Mouse (Mus musculus): ENCODE measurements around the gene Mterf1a. TPM values are rescaled to one million over a fixed set of nuclear protein-coding genes. Genes with fewer than 3 reads are reported as not detected.

Gene Mterf1a
- total RNA-seq, 2 experiments from 2014 or later: 4.2 to 5.0 TPM

DNA sequence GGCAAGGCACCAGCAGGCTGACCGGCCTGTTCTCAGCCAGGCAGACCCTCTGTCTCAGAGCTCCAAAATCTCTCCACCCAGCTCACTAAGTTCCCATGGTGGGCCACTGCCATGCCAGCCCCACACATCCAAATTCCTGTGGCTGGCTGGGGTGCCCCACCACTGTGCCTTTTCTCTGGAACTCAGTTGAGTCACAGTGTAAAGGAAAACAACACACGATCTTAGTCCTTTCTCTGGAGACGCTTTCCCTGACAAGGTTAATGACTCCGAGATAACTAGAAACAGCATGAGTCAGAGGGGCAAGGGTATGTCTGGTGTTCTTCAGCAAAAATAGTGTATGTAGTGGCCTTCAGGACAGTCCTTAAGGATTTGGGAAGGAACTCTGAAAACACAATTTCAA, 23.6 kb downstream of the Mterf1a start:
- ATAC-seq (replicated peaks; ENCODE audit: low FRiP score, poor library complexity, severe bottlenecking): no peak

DNA sequence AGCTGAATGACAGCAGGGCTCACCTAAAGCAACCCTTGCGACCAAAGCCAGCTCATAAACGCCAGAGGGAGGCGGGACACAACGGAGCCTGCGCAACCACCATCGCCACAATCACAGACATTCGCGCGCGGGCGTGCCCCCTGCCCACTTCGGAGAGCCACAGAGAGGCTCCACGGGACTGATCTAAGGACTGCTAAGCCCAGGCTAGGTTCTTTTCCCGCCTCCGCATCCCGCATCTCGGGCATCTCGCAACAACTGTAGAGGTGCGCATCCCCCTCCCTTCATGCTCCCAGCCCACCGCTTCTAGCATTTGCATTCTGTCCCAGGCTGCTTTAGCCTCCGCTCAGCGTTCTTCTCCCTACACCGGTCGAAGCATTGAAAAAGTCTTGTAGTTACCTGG, 48.7 kb downstream of the Mterf1a start, which contains the start of gene Lrrd1:
Lrrd1 (plus strand) TSS at position 148 of the 400 bp plus-strand sequence.
- ATAC-seq (replicated peaks; ENCODE audit: low FRiP score, poor library complexity, severe bottlenecking): no peak

Other genes with a start within 250 kb of the Mterf1a start
- gene Tmbim7, start 242.8 kb downstream of the Mterf1a start, total RNA-seq (2015; ENCODE audit: low replicate concordance): not detected in 2 replicates
- gene Tmbim7, start 242.8 kb downstream of the Mterf1a start, total RNA-seq (2017; ENCODE audit: low replicate concordance): not detected in 2 replicates
- 67.4 and 171 TPM in 2 replicates for gene Gatad1, start 236.7 kb downstream of the Mterf1a start, total RNA-seq (2015; ENCODE audit: low replicate concordance)
- 86.9 and 115 TPM in 2 replicates for gene Gatad1, start 236.7 kb downstream of the Mterf1a start, total RNA-seq (2017; ENCODE audit: low replicate concordance)
- 10.1 and 19.8 TPM in 2 replicates for gene Ankib1, start 91.0 kb downstream of the Mterf1a start, total RNA-seq (2015; ENCODE audit: low replicate concordance)
- 21.3 and 27.0 TPM in 2 replicates for gene Ankib1, start 91.0 kb downstream of the Mterf1a start, total RNA-seq (2017; ENCODE audit: low replicate concordance)
- gene Krit1, start 90.7 kb downstream of the Mterf1a start, total RNA-seq (2015; ENCODE audit: low replicate concordance): 67.0 and 88.9 TPM in 2 replicates
- 105 and 111 TPM in 2 replicates for gene Krit1, start 90.7 kb downstream of the Mterf1a start, total RNA-seq (2017; ENCODE audit: low replicate concordance)
- not detected in 2 replicates for gene Lrrd1, start 48.8 kb downstream of the Mterf1a start, total RNA-seq (2015; ENCODE audit: low replicate concordance)
- gene Lrrd1, start 48.8 kb downstream of the Mterf1a start, total RNA-seq (2017; ENCODE audit: low replicate concordance): not detected in 2 replicates
- gene Akap9, start 34.1 kb upstream of the Mterf1a start, total RNA-seq (2015; ENCODE audit: low replicate concordance): 21.0 and 27.8 TPM in 2 replicates
- gene Akap9, start 34.1 kb upstream of the Mterf1a start, total RNA-seq (2017; ENCODE audit: low replicate concordance): 16.0 and 20.0 TPM in 2 replicates
- 1.4 TPM in 1 of 2 replicates, not detected in the other for gene Cyp51, start 210.8 kb upstream of the Mterf1a start, total RNA-seq (2015; ENCODE audit: low replicate concordance)
- 1.9 and 5.4 TPM in 2 replicates for gene Cyp51, start 210.8 kb upstream of the Mterf1a start, total RNA-seq (2017; ENCODE audit: low replicate concordance)